Mouse (Mus musculus): ENCODE results near the gene Arhgap23. TPM values are rescaled to one million over a fixed set of nuclear protein-coding genes. Genes with fewer than 3 reads are reported as not detected.
A peak's percentile ranks its signal among the peaks of the same experiment; 100 is the strongest.

The Arhgap23 gene
- polyA plus RNA-seq (2015; fragmentation: Nextera tagmentation; extraction: Ambion mirVana), result 6.6 and 9.4 TPM in 2 replicates

GRCm38 (mm10) chr11:97415330-97415711 lies at the start of gene Arhgap23:
Arhgap23 (plus strand) TSS chr11:97415533.
- no peaks in the 10 kb centered on the region for H3K27me3 ChIP-seq
- peak within 1 kb of the TSS; percentile 99 for H3K4me2 ChIP-seq
- H3K9ac ChIP-seq, result peak within 1 kb of the TSS; percentile 89
- under 1% methylated on average over 25 of the region's 29 CpGs for WGBS (ENCODE audit: insufficient replicate concordance)
- H3K4me1 ChIP-seq (replicated peaks), result peaks cover 69% of the 10 kb centered on the region
- H3K9me3 ChIP-seq (replicated peaks), result no peaks in the 10 kb centered on the region
- peak; percentile 82 for ATAC-seq (ENCODE audit: insufficient read depth)
- H3K36me3 ChIP-seq (replicated peaks), result no peaks in the 10 kb centered on the region
- H3K27ac ChIP-seq (replicated peaks), result peak within 1 kb of the TSS; percentile 78
- peak within 1 kb of the TSS; percentile 87 for H3K4me3 ChIP-seq (replicated peaks)

GRCm38 (mm10) chr11:97365556-97365955 lies 49.8 kb upstream of the Arhgap23 start:
- Histone ChIP-seq H3K27me3 (no peaks in the 10 kb centered on the region), H3K9ac (no peak overlapping the region), H3K36me3 (replicated peaks) (peaks cover 9% of the 10 kb centered on the region; the same call in 1 of the 2 replicates), H3K27ac (replicated peaks) (no peak overlapping the region), H3K4me3 (replicated peaks) (no peak overlapping the region), H3K4me2 (peak overlapping the region; percentile 98; the same call in 1 of the 2 replicates), H3K9me3 (replicated peaks) (no peaks in the 10 kb centered on the region), H3K4me1 (replicated peaks) (peaks cover 45% of the 10 kb centered on the region)
- ATAC-seq (ENCODE audit: insufficient read depth), result no peak
- WGBS (ENCODE audit: insufficient replicate concordance), result 50% methylated on average over 1 of the region's 1 CpGs

- Histone ChIP-seq H3K4me2 (no peak overlapping the region), H3K27ac (replicated peaks) (no peak overlapping the region), H3K27me3 (no peaks in the 10 kb centered on the region), H3K4me3 (replicated peaks) (no peak overlapping the region), H3K36me3 (replicated peaks) (peaks cover 9% of the 10 kb centered on the region; the same call in 1 of the 2 replicates), H3K4me1 (replicated peaks) (peaks cover 32% of the 10 kb centered on the region), H3K9ac (no peak overlapping the region), H3K9me3 (replicated peaks) (no peaks in the 10 kb centered on the region)
- ATAC-seq (ENCODE audit: insufficient read depth), result no peak
- 79% methylated on average over 5 of the region's 5 CpGs for WGBS (ENCODE audit: insufficient replicate concordance)
These were observed 46.8 kb upstream of the Arhgap23 start for GRCm38 (mm10) chr11:97368501-97368900.

GRCm38 (mm10) chr11:97370329-97371091 lies 44.8 kb upstream of the Arhgap23 start:
- Histone ChIP-seq H3K9ac (no peak overlapping the region), H3K27ac (replicated peaks) (no peak overlapping the region)
- 78% methylated on average over 7 of the region's 7 CpGs for WGBS (ENCODE audit: insufficient replicate concordance)

GRCm38 (mm10) chr11:97372159-97372864 lies 43.0 kb upstream of the Arhgap23 start:
- Histone ChIP-seq H3K4me2 (no peak overlapping the region), H3K36me3 (replicated peaks) (peaks cover 26% of the 10 kb centered on the region), H3K9me3 (replicated peaks) (no peaks in the 10 kb centered on the region), H3K27ac (replicated peaks) (no peak overlapping the region), H3K4me1 (replicated peaks) (no peaks in the 10 kb centered on the region), H3K4me3 (replicated peaks) (no peak overlapping the region), H3K9ac (no peak overlapping the region), H3K27me3 (no peaks in the 10 kb centered on the region)
- no peak for ATAC-seq (ENCODE audit: insufficient read depth)
- 83% methylated on average over 6 of the region's 6 CpGs for WGBS (ENCODE audit: insufficient replicate concordance)

More at GRCm38 (mm10) chr11:97370329-97371091, 44.8 kb upstream of the Arhgap23 start:
- H3K27me3 ChIP-seq, result no peaks in the 10 kb centered on the region
- H3K36me3 ChIP-seq (replicated peaks), result peaks cover 19% of the 10 kb centered on the region
- no peak overlapping the region for H3K4me2 ChIP-seq
- H3K4me3 ChIP-seq (replicated peaks), result no peak overlapping the region
- no peaks in the 10 kb centered on the region for H3K9me3 ChIP-seq (replicated peaks)
- no peak for ATAC-seq (ENCODE audit: insufficient read depth)
- peaks cover 12% of the 10 kb centered on the region for H3K4me1 ChIP-seq (replicated peaks)

GRCm38 (mm10) chr11:97373402-97373801 lies 41.9 kb upstream of the Arhgap23 start:
- no peak for ATAC-seq (ENCODE audit: insufficient read depth)
- Histone ChIP-seq H3K36me3 (replicated peaks) (peaks cover 31% of the 10 kb centered on the region), H3K4me2 (no peak overlapping the region), H3K9me3 (replicated peaks) (no peaks in the 10 kb centered on the region), H3K9ac (no peak overlapping the region), H3K27ac (replicated peaks) (no peak overlapping the region), H3K4me3 (replicated peaks) (no peak overlapping the region), H3K27me3 (no peaks in the 10 kb centered on the region), H3K4me1 (replicated peaks) (no peaks in the 10 kb centered on the region)
- WGBS (ENCODE audit: insufficient replicate concordance), result 79% methylated on average over 2 of the region's 2 CpGs

GRCm38 (mm10) chr11:97380036-97380435 lies 35.3 kb upstream of the Arhgap23 start:
- no peak for ATAC-seq (ENCODE audit: insufficient read depth)
- H3K36me3 ChIP-seq (replicated peaks), result peaks cover 45% of the 10 kb centered on the region
- H3K9ac ChIP-seq, result no peak overlapping the region
- WGBS (ENCODE audit: insufficient replicate concordance), result 54% methylated on average over 3 of the region's 3 CpGs
- no peak overlapping the region for H3K4me3 ChIP-seq (replicated peaks)
- H3K4me1 ChIP-seq (replicated peaks), result no peaks in the 10 kb centered on the region
- no peak overlapping the region for H3K27ac ChIP-seq (replicated peaks)
- no peaks in the 10 kb centered on the region for H3K9me3 ChIP-seq (replicated peaks)
- H3K27me3 ChIP-seq, result no peaks in the 10 kb centered on the region
- H3K4me2 ChIP-seq, result no peak overlapping the region

GRCm38 (mm10) chr11:97383017-97383416 lies 32.3 kb upstream of the Arhgap23 start:
- H3K9me3 ChIP-seq (replicated peaks), result no peaks in the 10 kb centered on the region

GRCm38 (mm10) chr11:97383764-97384163 lies 31.6 kb upstream of the Arhgap23 start:
- Histone ChIP-seq H3K4me2 (no peak overlapping the region), H3K27me3 (no peaks in the 10 kb centered on the region), H3K27ac (replicated peaks) (no peak overlapping the region), H3K9ac (no peak overlapping the region), H3K36me3 (replicated peaks) (peaks cover 29% of the 10 kb centered on the region), H3K9me3 (replicated peaks) (no peaks in the 10 kb centered on the region), H3K4me3 (replicated peaks) (no peak overlapping the region), H3K4me1 (replicated peaks) (no peaks in the 10 kb centered on the region; the same call in 1 of the 2 replicates)
- 58% methylated on average over 2 of the region's 2 CpGs for WGBS (ENCODE audit: insufficient replicate concordance)
- ATAC-seq (ENCODE audit: insufficient read depth), result no peak

More at GRCm38 (mm10) chr11:97383017-97383416, 32.3 kb upstream of the Arhgap23 start:
- Histone ChIP-seq H3K4me2 (no peak overlapping the region), H3K9ac (no peak overlapping the region), H3K27ac (replicated peaks) (no peak overlapping the region), H3K36me3 (replicated peaks) (peaks cover 35% of the 10 kb centered on the region), H3K4me3 (replicated peaks) (no peak overlapping the region), H3K4me1 (replicated peaks) (no peaks in the 10 kb centered on the region; the same call in 1 of the 2 replicates), H3K27me3 (no peaks in the 10 kb centered on the region)
- no peak for ATAC-seq (ENCODE audit: insufficient read depth)
- WGBS (ENCODE audit: insufficient replicate concordance), result 87% methylated on average over 2 of the region's 2 CpGs

- peaks cover 53% of the 10 kb centered on the region for H3K36me3 ChIP-seq (replicated peaks)
- no peak overlapping the region for H3K27ac ChIP-seq (replicated peaks)
- no peaks in the 10 kb centered on the region for H3K9me3 ChIP-seq (replicated peaks)
- no peak overlapping the region for H3K9ac ChIP-seq
- WGBS (ENCODE audit: insufficient replicate concordance), result 80% methylated on average over 2 of the region's 2 CpGs
- no peaks in the 10 kb centered on the region for H3K27me3 ChIP-seq
- no peak for ATAC-seq (ENCODE audit: insufficient read depth)
- no peak overlapping the region for H3K4me3 ChIP-seq (replicated peaks)
- H3K4me1 ChIP-seq (replicated peaks), result no peaks in the 10 kb centered on the region; the same call in 1 of the 2 replicates
- H3K4me2 ChIP-seq, result no peak overlapping the region
These were observed 27.5 kb upstream of the Arhgap23 start for GRCm38 (mm10) chr11:97387811-97388210.

GRCm38 (mm10) chr11:97389127-97389526 lies 26.2 kb upstream of the Arhgap23 start:
- no peak for ATAC-seq (ENCODE audit: insufficient read depth)
- H3K27me3 ChIP-seq, result no peaks in the 10 kb centered on the region
- H3K36me3 ChIP-seq (replicated peaks), result peaks cover 54% of the 10 kb centered on the region
- 84% methylated on average over 8 of the region's 8 CpGs for WGBS (ENCODE audit: insufficient replicate concordance)
- H3K4me2 ChIP-seq, result no peak overlapping the region
- H3K9me3 ChIP-seq (replicated peaks), result no peaks in the 10 kb centered on the region
- no peak overlapping the region for H3K27ac ChIP-seq (replicated peaks)
- H3K4me3 ChIP-seq (replicated peaks), result no peak overlapping the region
- no peaks in the 10 kb centered on the region; the same call in 1 of the 2 replicates for H3K4me1 ChIP-seq (replicated peaks)
- H3K9ac ChIP-seq, result no peak overlapping the region

Data from liver, embryonic 15.5 days (tissue).